Mouse (Mus musculus): Measurements from ENCODE around the gene Cmya5. TPM values are rescaled to one million over a fixed set of nuclear protein-coding genes. Genes with fewer than 3 reads are reported as not detected.
"Not testable (repeated sequence)": the region's sequence is repeated elsewhere in the genome, so short reads cannot be mapped to it uniquely, and the experiment has no call there.

Gene Cmya5
- polyA plus RNA-seq, 1 experiment from 2014 or later, result 0.39 TPM

DNA sequence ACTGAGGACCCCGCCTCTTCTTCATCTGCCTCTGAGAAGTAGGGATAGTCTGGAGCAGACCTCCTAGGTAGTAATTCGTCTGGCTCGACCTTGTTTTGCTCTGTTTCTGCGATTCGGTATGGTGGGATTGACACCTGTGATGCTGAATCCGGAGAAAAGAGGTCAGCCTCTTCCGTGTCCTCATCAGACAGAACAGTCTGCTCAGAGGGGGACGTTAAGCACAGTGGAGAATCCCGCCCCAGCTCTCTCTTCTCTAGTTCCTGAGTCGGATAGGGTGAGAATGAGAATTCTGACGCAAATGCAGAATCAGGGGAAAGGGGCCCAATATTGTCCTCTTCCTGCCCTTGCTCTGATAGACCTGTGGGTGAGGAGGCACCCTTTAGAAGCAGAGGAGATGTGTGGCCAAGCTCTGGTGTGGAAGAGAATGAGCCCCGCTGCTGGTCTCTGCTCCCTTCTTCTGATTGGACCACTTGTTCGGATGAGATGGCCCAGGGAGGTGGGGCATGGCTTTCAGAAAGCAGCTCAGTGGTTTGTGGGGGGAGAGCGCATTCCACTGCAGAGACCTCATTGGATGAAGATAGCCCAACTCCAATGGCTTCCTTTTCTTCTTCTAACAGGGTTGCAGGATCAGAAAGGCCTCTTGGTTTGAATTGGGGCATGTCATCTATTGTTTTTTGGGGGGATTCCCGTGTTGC lies 49.3 kb downstream of the Cmya5 start:
- H3K27me3 ChIP-seq (ENCODE audit: control insufficient read depth, insufficient read depth, low read length), result no peaks in the 10 kb centered on the region
- no peaks in the 10 kb centered on the region for H3K36me3 ChIP-seq (ENCODE audit: control insufficient read depth, insufficient read depth, low read length)
- H3K4me1 ChIP-seq (ENCODE audit: control insufficient read depth, insufficient read depth, low read length), result no peaks in the 10 kb centered on the region
- H3K27ac ChIP-seq (ENCODE audit: low read depth, low read length), result no peak overlapping the region
- 93% methylated on average over 15 of the region's 15 CpGs for WGBS
- no peak overlapping the region for H3K9ac ChIP-seq (replicated peaks; ENCODE audit: low read depth, low read length)
- no peak for ATAC-seq (ENCODE audit: low read depth)
- no peaks in the 10 kb centered on the region for H3K9me3 ChIP-seq (ENCODE audit: control insufficient read depth, low read length)
- no peak overlapping the region for H3K4me2 ChIP-seq (ENCODE audit: low read depth, low read length)
- no peak overlapping the region for H3K4me3 ChIP-seq (ENCODE audit: low read depth, low read length)

DNA sequence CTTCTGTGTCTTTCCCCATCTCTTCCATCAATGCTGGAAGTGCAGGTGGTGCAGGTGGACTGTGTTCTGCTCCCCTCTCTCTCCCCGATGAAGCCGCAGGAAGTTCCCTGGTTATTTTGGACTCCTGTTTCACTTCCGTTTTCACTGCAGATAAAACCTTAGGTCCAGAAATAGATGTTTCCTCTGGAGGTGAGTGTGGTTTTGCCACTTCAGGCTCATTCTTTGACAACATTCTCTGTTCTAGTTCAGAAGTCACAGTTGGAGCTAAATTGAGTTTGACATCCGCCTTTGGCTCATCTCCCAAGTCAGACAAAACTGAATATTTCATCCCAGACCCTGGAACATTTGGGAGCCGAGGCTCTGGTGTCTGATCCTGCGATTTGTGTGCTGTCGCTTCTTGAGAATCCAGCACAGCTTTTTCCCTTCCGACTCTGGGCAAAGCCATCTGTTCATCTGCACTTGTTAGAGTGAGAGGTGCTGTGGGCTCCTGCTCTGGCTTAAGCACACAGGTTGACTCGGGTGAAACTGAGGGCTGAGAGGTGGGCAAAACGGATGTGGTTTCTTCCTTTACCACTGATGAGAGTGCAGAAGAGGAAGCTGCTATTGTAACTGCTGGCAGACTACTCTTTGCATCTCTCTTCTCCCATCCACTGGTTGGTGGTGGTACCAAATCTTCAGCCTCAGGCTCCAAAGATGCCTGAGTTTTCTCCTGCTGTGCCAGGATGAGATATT lies 50.2 kb downstream of the Cmya5 start:
- H3K4me1 ChIP-seq (ENCODE audit: control insufficient read depth, insufficient read depth, low read length), result no peaks in the 10 kb centered on the region
- H3K36me3 ChIP-seq (ENCODE audit: control insufficient read depth, insufficient read depth, low read length), result no peaks in the 10 kb centered on the region
- no peak overlapping the region for H3K4me2 ChIP-seq (ENCODE audit: low read depth, low read length)
- 91% methylated on average over 10 of the region's 10 CpGs for WGBS
- H3K4me3 ChIP-seq (ENCODE audit: low read depth, low read length), result no peak overlapping the region
- H3K27me3 ChIP-seq (ENCODE audit: control insufficient read depth, insufficient read depth, low read length), result no peaks in the 10 kb centered on the region
- ATAC-seq (ENCODE audit: low read depth), result no peak
- no peak overlapping the region for H3K27ac ChIP-seq (ENCODE audit: low read depth, low read length)
- no peak overlapping the region for H3K9ac ChIP-seq (replicated peaks; ENCODE audit: low read depth, low read length)
- H3K9me3 ChIP-seq (ENCODE audit: control insufficient read depth, low read length), result no peaks in the 10 kb centered on the region

DNA sequence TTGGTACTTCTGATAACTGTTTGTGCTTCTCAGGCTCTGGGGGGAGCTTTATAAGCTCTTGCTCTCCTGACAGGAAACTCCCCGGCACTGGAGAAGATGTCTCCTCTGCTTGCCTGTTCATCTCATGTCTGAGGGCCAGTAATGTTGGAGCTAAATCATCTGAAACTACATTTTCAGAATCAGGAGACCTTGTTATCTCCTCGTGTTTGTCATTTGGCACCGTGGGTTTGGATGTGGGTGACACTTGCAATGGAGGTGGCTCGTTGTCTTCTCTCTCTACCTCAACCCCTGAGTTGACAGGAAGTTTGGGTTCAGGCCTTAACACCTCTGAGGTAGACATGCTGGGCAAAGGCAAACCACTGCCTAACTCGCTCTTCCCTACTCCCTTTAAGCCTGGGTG lies 50.8 kb downstream of the Cmya5 start:
- WGBS, result 93% methylated on average over 5 of the region's 5 CpGs
- ATAC-seq (ENCODE audit: low read depth), result no peak
- no peak overlapping the region for H3K4me3 ChIP-seq (ENCODE audit: low read depth, low read length)
- H3K9ac ChIP-seq (replicated peaks; ENCODE audit: low read depth, low read length), result no peak overlapping the region
- no peaks in the 10 kb centered on the region for H3K36me3 ChIP-seq (ENCODE audit: control insufficient read depth, insufficient read depth, low read length)
- no peaks in the 10 kb centered on the region for H3K27me3 ChIP-seq (ENCODE audit: control insufficient read depth, insufficient read depth, low read length)
- no peak overlapping the region for H3K4me2 ChIP-seq (ENCODE audit: low read depth, low read length)
- no peak overlapping the region for H3K27ac ChIP-seq (ENCODE audit: low read depth, low read length)
- no peaks in the 10 kb centered on the region for H3K9me3 ChIP-seq (ENCODE audit: control insufficient read depth, low read length)
- H3K4me1 ChIP-seq (ENCODE audit: control insufficient read depth, insufficient read depth, low read length), result no peaks in the 10 kb centered on the region

DNA sequence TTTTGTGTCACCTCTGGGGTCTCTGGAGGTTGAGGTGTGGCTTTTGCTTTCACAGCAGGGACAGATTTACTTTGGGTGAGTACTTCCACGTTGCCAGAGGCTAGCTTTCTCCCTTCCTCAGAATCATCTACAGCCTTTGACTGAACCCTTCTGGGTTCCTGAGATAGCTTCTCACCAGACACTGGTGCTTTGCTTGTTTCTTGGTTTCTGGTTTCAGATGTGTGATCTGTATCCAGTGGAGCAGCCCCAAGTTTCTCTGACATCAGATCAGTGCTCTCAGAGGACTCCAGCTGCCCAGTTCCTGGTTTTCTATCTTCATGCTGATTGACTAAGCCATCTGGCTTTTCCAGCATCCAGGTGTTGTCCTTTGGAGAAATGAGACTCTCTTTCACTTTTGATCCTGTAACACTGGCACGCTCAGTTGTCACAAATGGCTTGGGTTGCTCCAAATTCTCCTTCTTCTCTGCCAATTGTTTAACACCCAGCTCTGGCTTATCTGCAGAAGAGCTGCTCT lies 51.6 kb downstream of the Cmya5 start:
- no peak overlapping the region for H3K4me2 ChIP-seq (ENCODE audit: low read depth, low read length)
- no peak overlapping the region for H3K4me3 ChIP-seq (ENCODE audit: low read depth, low read length)
- no peaks in the 10 kb centered on the region for H3K27me3 ChIP-seq (ENCODE audit: control insufficient read depth, insufficient read depth, low read length)
- H3K9me3 ChIP-seq (ENCODE audit: control insufficient read depth, low read length), result no peaks in the 10 kb centered on the region
- no peaks in the 10 kb centered on the region for H3K36me3 ChIP-seq (ENCODE audit: control insufficient read depth, insufficient read depth, low read length)
- no peak for ATAC-seq (ENCODE audit: low read depth)
- no peak overlapping the region for H3K27ac ChIP-seq (ENCODE audit: low read depth, low read length)
- H3K4me1 ChIP-seq (ENCODE audit: control insufficient read depth, insufficient read depth, low read length), result no peaks in the 10 kb centered on the region
- WGBS, result 78% methylated on average over 2 of the region's 2 CpGs
- H3K9ac ChIP-seq (replicated peaks; ENCODE audit: low read depth, low read length), result no peak overlapping the region

DNA sequence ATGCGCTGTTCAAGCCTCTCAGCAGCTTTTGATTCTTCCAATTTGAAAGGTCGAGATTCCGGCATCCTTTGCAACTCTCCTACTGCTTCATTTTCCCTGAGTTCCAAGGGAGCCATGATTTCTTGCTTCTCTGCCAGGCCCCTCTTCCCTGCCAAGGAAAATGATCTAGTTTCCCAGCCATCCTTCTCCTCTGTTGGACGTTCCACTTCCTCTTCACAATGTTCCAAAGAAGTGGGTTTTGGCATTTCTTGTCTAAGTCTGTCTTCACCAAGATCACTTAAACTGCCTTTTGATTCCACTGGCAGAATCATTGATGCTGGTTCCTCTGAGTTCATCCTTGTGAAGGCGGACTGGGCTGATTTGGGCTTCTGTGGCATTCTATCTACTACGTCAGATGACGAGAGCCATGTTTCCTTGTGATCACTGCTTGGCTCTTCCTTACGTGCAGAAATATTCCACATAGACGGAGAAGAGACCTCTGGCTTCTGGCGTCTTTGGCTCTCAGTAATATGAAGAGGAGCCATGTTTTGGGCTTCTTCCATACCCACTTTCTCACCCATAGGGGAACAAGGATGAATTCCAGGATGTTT lies 52.6 kb downstream of the Cmya5 start:
- Histone ChIP-seq H3K4me1 (ENCODE audit: control insufficient read depth, insufficient read depth, low read length) (no peaks in the 10 kb centered on the region), H3K27ac (ENCODE audit: low read depth, low read length) (no peak overlapping the region), H3K36me3 (ENCODE audit: control insufficient read depth, insufficient read depth, low read length) (no peaks in the 10 kb centered on the region), H3K4me3 (ENCODE audit: low read depth, low read length) (no peak overlapping the region), H3K9me3 (ENCODE audit: control insufficient read depth, low read length) (no peaks in the 10 kb centered on the region), H3K27me3 (ENCODE audit: control insufficient read depth, insufficient read depth, low read length) (no peaks in the 10 kb centered on the region), H3K4me2 (ENCODE audit: low read depth, low read length) (no peak overlapping the region), H3K9ac (replicated peaks; ENCODE audit: low read depth, low read length) (no peak overlapping the region)
- ATAC-seq (ENCODE audit: low read depth), result no peak
- WGBS, result 92% methylated on average over 10 of the region's 10 CpGs

DNA sequence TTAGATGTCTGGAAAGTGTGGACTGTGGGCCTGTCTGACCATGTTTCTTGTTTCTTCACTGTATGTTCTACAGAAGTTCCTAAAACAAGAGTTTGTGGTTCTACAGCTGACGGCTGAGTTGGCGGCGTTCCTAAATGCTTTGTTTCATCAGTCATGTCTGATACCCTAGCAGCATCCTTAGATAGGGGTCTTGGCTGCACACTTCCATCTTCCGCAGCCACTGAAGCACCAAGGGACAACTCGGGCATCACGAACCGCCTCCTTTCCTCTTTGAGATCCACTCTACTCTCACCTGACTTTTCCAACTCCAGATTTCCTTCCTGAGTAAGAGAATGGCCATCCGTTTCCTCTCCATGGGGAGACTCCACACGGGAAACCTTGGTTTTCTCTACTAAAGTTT lies 53.3 kb downstream of the Cmya5 start:
- H3K4me3 ChIP-seq (ENCODE audit: low read depth, low read length), result no peak overlapping the region
- no peak overlapping the region for H3K27ac ChIP-seq (ENCODE audit: low read depth, low read length)
- H3K9me3 ChIP-seq (ENCODE audit: control insufficient read depth, low read length), result no peaks in the 10 kb centered on the region
- H3K4me2 ChIP-seq (ENCODE audit: low read depth, low read length), result no peak overlapping the region
- ATAC-seq (ENCODE audit: low read depth), result no peak
- no peak overlapping the region for H3K9ac ChIP-seq (replicated peaks; ENCODE audit: low read depth, low read length)
- no peaks in the 10 kb centered on the region for H3K27me3 ChIP-seq (ENCODE audit: control insufficient read depth, insufficient read depth, low read length)
- H3K4me1 ChIP-seq (ENCODE audit: control insufficient read depth, insufficient read depth, low read length), result no peaks in the 10 kb centered on the region
- no peaks in the 10 kb centered on the region for H3K36me3 ChIP-seq (ENCODE audit: control insufficient read depth, insufficient read depth, low read length)
- WGBS, result 96% methylated on average over 9 of the region's 9 CpGs

DNA sequence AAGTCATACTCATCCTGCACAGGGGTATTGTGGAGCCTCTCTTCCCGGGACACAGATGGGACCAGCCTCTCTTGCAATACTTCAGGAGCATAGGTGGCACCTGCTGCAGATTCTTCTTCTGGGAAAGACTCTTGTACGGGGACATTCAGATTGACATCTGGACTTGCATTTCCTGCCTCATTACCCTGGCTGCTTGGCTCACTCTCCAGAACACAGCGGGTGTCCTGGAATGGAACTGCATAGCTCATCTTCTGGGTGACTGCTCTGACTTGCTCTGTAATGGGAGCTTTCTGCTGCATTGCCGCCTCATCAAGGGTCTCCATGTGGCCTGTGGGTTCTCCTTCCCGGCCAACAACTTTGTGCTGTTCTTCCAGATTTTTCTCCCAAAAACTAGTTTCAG lies 55.0 kb downstream of the Cmya5 start:
- WGBS, result 71% methylated on average over 5 of the region's 5 CpGs
- ATAC-seq (ENCODE audit: low read depth), result no peak
- Histone ChIP-seq H3K27me3 (ENCODE audit: control insufficient read depth, insufficient read depth, low read length) (no peaks in the 10 kb centered on the region), H3K4me1 (ENCODE audit: control insufficient read depth, insufficient read depth, low read length) (no peaks in the 10 kb centered on the region), H3K36me3 (ENCODE audit: control insufficient read depth, insufficient read depth, low read length) (no peaks in the 10 kb centered on the region), H3K27ac (ENCODE audit: low read depth, low read length) (no peak overlapping the region), H3K9ac (replicated peaks; ENCODE audit: low read depth, low read length) (no peak overlapping the region), H3K9me3 (ENCODE audit: control insufficient read depth, low read length) (no peaks in the 10 kb centered on the region), H3K4me3 (ENCODE audit: low read depth, low read length) (no peak overlapping the region), H3K4me2 (ENCODE audit: low read depth, low read length) (no peak overlapping the region)

DNA sequence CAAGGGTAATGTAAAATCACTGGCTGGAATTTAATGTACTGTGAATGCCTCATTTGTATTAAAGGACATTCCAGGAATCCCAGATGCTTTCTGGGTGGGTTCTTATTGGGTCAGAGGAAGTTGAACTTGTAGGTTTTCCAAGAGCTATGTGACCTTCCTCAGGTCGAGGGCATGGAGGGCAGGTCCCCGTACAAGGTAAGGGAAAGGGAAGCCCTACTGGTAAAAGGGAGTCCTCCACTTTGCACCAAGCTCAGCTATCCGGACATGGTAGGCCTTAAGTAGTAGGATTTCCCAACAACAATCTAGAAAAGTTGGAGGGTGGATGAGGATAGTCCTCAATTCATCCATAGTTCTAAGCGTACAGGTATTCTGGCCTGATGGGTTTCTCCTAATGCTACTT lies 58.8 kb downstream of the Cmya5 start:
- no peak overlapping the region for H3K4me3 ChIP-seq (ENCODE audit: low read depth, low read length)
- ATAC-seq (ENCODE audit: low read depth), result no peak
- no peak overlapping the region for H3K9ac ChIP-seq (replicated peaks; ENCODE audit: low read depth, low read length)
- no peak overlapping the region for H3K4me2 ChIP-seq (ENCODE audit: low read depth, low read length)
- no peaks in the 10 kb centered on the region for H3K4me1 ChIP-seq (ENCODE audit: control insufficient read depth, insufficient read depth, low read length)
- no peaks in the 10 kb centered on the region for H3K9me3 ChIP-seq (ENCODE audit: control insufficient read depth, low read length)
- H3K36me3 ChIP-seq (ENCODE audit: control insufficient read depth, insufficient read depth, low read length), result no peaks in the 10 kb centered on the region
- no peak overlapping the region for H3K27ac ChIP-seq (ENCODE audit: low read depth, low read length)
- WGBS, result 89% methylated on average over 4 of the region's 4 CpGs
- no peaks in the 10 kb centered on the region for H3K27me3 ChIP-seq (ENCODE audit: control insufficient read depth, insufficient read depth, low read length)

DNA sequence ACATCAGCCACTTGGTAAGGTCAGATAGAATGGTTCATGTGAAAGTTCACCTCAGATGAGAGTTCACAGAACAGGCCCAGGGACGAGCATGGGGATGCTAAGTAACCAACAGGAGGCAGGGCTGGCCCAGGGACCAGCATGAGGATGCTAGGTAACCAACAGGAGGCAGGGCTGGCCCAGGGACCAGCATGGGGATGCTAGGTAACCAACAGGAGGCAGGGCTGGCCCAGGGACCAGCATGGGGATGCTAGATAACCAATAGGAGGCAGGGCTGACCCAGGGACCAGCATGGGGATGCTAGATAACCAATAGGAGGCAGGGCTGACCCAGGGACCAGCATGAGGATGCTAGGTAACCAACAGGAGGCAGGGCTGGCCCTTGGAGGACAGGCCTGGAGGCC lies 62.2 kb downstream of the Cmya5 start:
- not testable (repeated sequence) for ATAC-seq (ENCODE audit: low read depth); H3K9ac ChIP-seq (replicated peaks; ENCODE audit: low read depth, low read length)
- WGBS, result 58% methylated on average over 1 of the region's 1 CpGs

More for the DNA sequence above, 62.2 kb downstream of the Cmya5 start:
- H3K4me2 ChIP-seq (ENCODE audit: low read depth, low read length); H3K27ac ChIP-seq (ENCODE audit: low read depth, low read length); H3K4me3 ChIP-seq (ENCODE audit: low read depth, low read length); H3K9me3 ChIP-seq (ENCODE audit: control insufficient read depth, low read length); H3K4me1 ChIP-seq (ENCODE audit: control insufficient read depth, insufficient read depth, low read length); H3K27me3 ChIP-seq (ENCODE audit: control insufficient read depth, insufficient read depth, low read length); H3K36me3 ChIP-seq (ENCODE audit: control insufficient read depth, insufficient read depth, low read length): not testable (repeated sequence)
